Mouse (Mus musculus): Measurements from ENCODE around the gene Ndufa4l2. TPM values are rescaled to one million over a fixed set of nuclear protein-coding genes. Genes with fewer than 3 reads are reported as not detected.

Gene Ndufa4l2
- polyA plus RNA-seq, 1 experiment from 2014 or later, result 34.2 TPM

GRCm38 (mm10) chr10:127519903-127520713 lies 5.3 kb downstream of the Ndufa4l2 start:
- Histone ChIP-seq H3K4me3 (ENCODE audit: low read depth, low read length) (peak overlapping the region; percentile 68), H3K27ac (ENCODE audit: low read depth, low read length) (no peak overlapping the region; the same call in 1 of the 2 replicates), H3K9ac (ENCODE audit: low read depth, low read length) (peak overlapping the region; percentile 85), H3K4me2 (peak overlapping the region; percentile 88), H3K27me3 (replicated peaks; ENCODE audit: control insufficient read depth, insufficient read depth, low read length) (peaks cover 25% of the 10 kb centered on the region), H3K9me3 (ENCODE audit: control insufficient read depth, low read length) (no peaks in the 10 kb centered on the region), H3K36me3 (ENCODE audit: control insufficient read depth, insufficient read depth, low read length) (peaks cover 36% of the 10 kb centered on the region), H3K4me1 (replicated peaks; ENCODE audit: control insufficient read depth, insufficient read depth, low read length) (peaks cover 50% of the 10 kb centered on the region)
- DNase-seq (ENCODE audit: low spot score), result no peak
- no peak for ATAC-seq (replicated peaks; ENCODE audit: low FRiP score)
- 86% methylated on average over 37 of the region's 37 CpGs for WGBS

GRCm38 (mm10) chr10:127520714-127521357 lies 6.1 kb downstream of the Ndufa4l2 start:
- Histone ChIP-seq H3K4me1 (replicated peaks; ENCODE audit: control insufficient read depth, insufficient read depth, low read length) (peaks cover 44% of the 10 kb centered on the region), H3K27me3 (replicated peaks; ENCODE audit: control insufficient read depth, insufficient read depth, low read length) (peaks cover 27% of the 10 kb centered on the region), H3K4me2 (peak overlapping the region; percentile 88), H3K27ac (ENCODE audit: low read depth, low read length) (peak overlapping the region; percentile 84), H3K9me3 (ENCODE audit: control insufficient read depth, low read length) (no peaks in the 10 kb centered on the region), H3K4me3 (ENCODE audit: low read depth, low read length) (peak overlapping the region; percentile 68), H3K36me3 (ENCODE audit: control insufficient read depth, insufficient read depth, low read length) (peaks cover 36% of the 10 kb centered on the region), H3K9ac (ENCODE audit: low read depth, low read length) (peak overlapping the region; percentile 85)
- no peak for DNase-seq (ENCODE audit: low spot score)
- WGBS, result 72% methylated on average over 20 of the region's 20 CpGs
- no peak for ATAC-seq (replicated peaks; ENCODE audit: low FRiP score)

- peak overlapping the region; percentile 84 for H3K27ac ChIP-seq (ENCODE audit: low read depth, low read length)
- peak overlapping the region; percentile 88 for H3K4me2 ChIP-seq
- peaks cover 35% of the 10 kb centered on the region for H3K27me3 ChIP-seq (replicated peaks; ENCODE audit: control insufficient read depth, insufficient read depth, low read length)
- ATAC-seq (replicated peaks; ENCODE audit: low FRiP score) (peak; percentile 69), DNase-seq (ENCODE audit: low spot score) (no peak)
- peaks cover 36% of the 10 kb centered on the region for H3K36me3 ChIP-seq (ENCODE audit: control insufficient read depth, insufficient read depth, low read length)
- no peaks in the 10 kb centered on the region for H3K9me3 ChIP-seq (ENCODE audit: control insufficient read depth, low read length)
- peak overlapping the region; percentile 68 for H3K4me3 ChIP-seq (ENCODE audit: low read depth, low read length)
- peaks cover 40% of the 10 kb centered on the region for H3K4me1 ChIP-seq (replicated peaks; ENCODE audit: control insufficient read depth, insufficient read depth, low read length)
- WGBS, result 4% methylated on average over 12 of the region's 12 CpGs
- H3K9ac ChIP-seq (ENCODE audit: low read depth, low read length), result peak overlapping the region; percentile 85
These were observed 6.9 kb downstream of the Ndufa4l2 start for GRCm38 (mm10) chr10:127521611-127522080.

GRCm38 (mm10) chr10:127522088-127522581 lies 7.4 kb downstream of the Ndufa4l2 start, which contains the start of gene Shmt2:
Gene Shmt2 (minus strand): TSS chr10:127522444.
- Histone ChIP-seq H3K4me1 (replicated peaks; ENCODE audit: control insufficient read depth, insufficient read depth, low read length) (peaks cover 35% of the 10 kb centered on the region), H3K27ac (ENCODE audit: low read depth, low read length) (peak within 1 kb of the TSS; percentile 84), H3K9me3 (ENCODE audit: control insufficient read depth, low read length) (no peaks in the 10 kb centered on the region), H3K36me3 (ENCODE audit: control insufficient read depth, insufficient read depth, low read length) (peaks cover 35% of the 10 kb centered on the region), H3K4me3 (ENCODE audit: low read depth, low read length) (peak within 1 kb of the TSS; percentile 68), H3K9ac (ENCODE audit: low read depth, low read length) (peak within 1 kb of the TSS; percentile 85), H3K27me3 (replicated peaks; ENCODE audit: control insufficient read depth, insufficient read depth, low read length) (peaks cover 40% of the 10 kb centered on the region), H3K4me2 (peak within 1 kb of the TSS; percentile 88)
- WGBS, result under 1% methylated on average over 21 of the region's 21 CpGs
- ATAC-seq (replicated peaks; ENCODE audit: low FRiP score) (peak; percentile 63), DNase-seq (ENCODE audit: low spot score) (peak; percentile 87)

- Histone ChIP-seq H3K4me3 (ENCODE audit: low read depth, low read length) (no peak overlapping the region), H3K27me3 (replicated peaks; ENCODE audit: control insufficient read depth, insufficient read depth, low read length) (peaks cover 66% of the 10 kb centered on the region), H3K4me2 (no peak overlapping the region), H3K4me1 (replicated peaks; ENCODE audit: control insufficient read depth, insufficient read depth, low read length) (peaks cover 24% of the 10 kb centered on the region), H3K36me3 (ENCODE audit: control insufficient read depth, insufficient read depth, low read length) (peaks cover 10% of the 10 kb centered on the region), H3K27ac (ENCODE audit: low read depth, low read length) (no peak overlapping the region), H3K9me3 (ENCODE audit: control insufficient read depth, low read length) (no peaks in the 10 kb centered on the region), H3K9ac (ENCODE audit: low read depth, low read length) (no peak overlapping the region)
- DNase-seq (ENCODE audit: low spot score) (no peak), ATAC-seq (replicated peaks; ENCODE audit: low FRiP score) (no peak)
- WGBS, result 5% methylated on average over 23 of the region's 23 CpGs
These were observed 10.0 kb downstream of the Ndufa4l2 start for GRCm38 (mm10) chr10:127524646-127525255.

- H3K4me1 ChIP-seq (replicated peaks; ENCODE audit: control insufficient read depth, insufficient read depth, low read length), result peaks cover 14% of the 10 kb centered on the region
- 0 out of 2 replicates have a peak overlapping the region, but pooled peaks have one; percentile 5 for H3K9ac ChIP-seq (ENCODE audit: low read depth, low read length)
- H3K9me3 ChIP-seq (ENCODE audit: control insufficient read depth, low read length), result no peaks in the 10 kb centered on the region
- H3K27ac ChIP-seq (ENCODE audit: low read depth, low read length), result no peak overlapping the region
- ATAC-seq (replicated peaks; ENCODE audit: low FRiP score), result no peak
- WGBS, result 4% methylated on average over 26 of the region's 26 CpGs
- DNase-seq (ENCODE audit: low spot score), result peak; percentile 35
- no peaks in the 10 kb centered on the region for H3K36me3 ChIP-seq (ENCODE audit: control insufficient read depth, insufficient read depth, low read length)
- peak overlapping the region; percentile 53 for H3K4me2 ChIP-seq
- peaks cover 79% of the 10 kb centered on the region for H3K27me3 ChIP-seq (replicated peaks; ENCODE audit: control insufficient read depth, insufficient read depth, low read length)
- H3K4me3 ChIP-seq (ENCODE audit: low read depth, low read length), result peak overlapping the region; percentile 34
These were observed 11.3 kb downstream of the Ndufa4l2 start for GRCm38 (mm10) chr10:127526048-127526447.

GRCm38 (mm10) chr10:127526681-127527080 lies 11.9 kb downstream of the Ndufa4l2 start:
- H3K9ac ChIP-seq (ENCODE audit: low read depth, low read length), result 0 out of 2 replicates have a peak overlapping the region, but pooled peaks have one; percentile 5
- ATAC-seq (replicated peaks; ENCODE audit: low FRiP score) (no peak; the same call in 1 of the 2 replicates), DNase-seq (ENCODE audit: low spot score) (peak; percentile 57)
- peak overlapping the region; percentile 34 for H3K4me3 ChIP-seq (ENCODE audit: low read depth, low read length)
- no peaks in the 10 kb centered on the region for H3K9me3 ChIP-seq (ENCODE audit: control insufficient read depth, low read length)
- no peak overlapping the region for H3K27ac ChIP-seq (ENCODE audit: low read depth, low read length)
- H3K36me3 ChIP-seq (ENCODE audit: control insufficient read depth, insufficient read depth, low read length), result no peaks in the 10 kb centered on the region
- peaks cover 10% of the 10 kb centered on the region for H3K4me1 ChIP-seq (replicated peaks; ENCODE audit: control insufficient read depth, insufficient read depth, low read length)
- WGBS, result under 1% methylated on average over 26 of the region's 26 CpGs
- peak overlapping the region; percentile 53 for H3K4me2 ChIP-seq
- peaks cover 85% of the 10 kb centered on the region for H3K27me3 ChIP-seq (replicated peaks; ENCODE audit: control insufficient read depth, insufficient read depth, low read length)

- DNase-seq (ENCODE audit: low spot score), result peak; percentile 36
- Histone ChIP-seq H3K27me3 (replicated peaks; ENCODE audit: control insufficient read depth, insufficient read depth, low read length) (peaks cover 93% of the 10 kb centered on the region), H3K4me3 (ENCODE audit: low read depth, low read length) (no peak overlapping the region), H3K27ac (ENCODE audit: low read depth, low read length) (no peak overlapping the region), H3K9ac (ENCODE audit: low read depth, low read length) (no peak overlapping the region), H3K4me1 (replicated peaks; ENCODE audit: control insufficient read depth, insufficient read depth, low read length) (peaks cover 10% of the 10 kb centered on the region), H3K9me3 (ENCODE audit: control insufficient read depth, low read length) (no peaks in the 10 kb centered on the region), H3K36me3 (ENCODE audit: control insufficient read depth, insufficient read depth, low read length) (no peaks in the 10 kb centered on the region), H3K4me2 (no peak overlapping the region)
- no peak for ATAC-seq (replicated peaks; ENCODE audit: low FRiP score)
- WGBS, result 8% methylated on average over 17 of the region's 17 CpGs
These were observed 12.7 kb downstream of the Ndufa4l2 start for GRCm38 (mm10) chr10:127527481-127527880.

Data from liver, embryonic 11.5 days (tissue).